Mouse (Mus musculus) hematopoietic multipotent progenitor cell, adult 10-12 weeks (in vitro differentiated cells): ENCODE measurements around the gene Tmem196. TPM values are rescaled to one million over a fixed set of nuclear protein-coding genes. Genes with fewer than 3 reads are reported as not detected.

Source experiments
- polyA plus RNA-seq: library from polyadenylated mRNA; stranded (reverse); fragments of >175 nt; gene quantifications from 2 replicates; pipeline ENCODE4 v1.2.3, GENCODE M21; 2012; ENCODE audit warnings: low replicate concordance

Gene Tmem196
- not detected in 2 replicates for polyA plus RNA-seq

DNA sequence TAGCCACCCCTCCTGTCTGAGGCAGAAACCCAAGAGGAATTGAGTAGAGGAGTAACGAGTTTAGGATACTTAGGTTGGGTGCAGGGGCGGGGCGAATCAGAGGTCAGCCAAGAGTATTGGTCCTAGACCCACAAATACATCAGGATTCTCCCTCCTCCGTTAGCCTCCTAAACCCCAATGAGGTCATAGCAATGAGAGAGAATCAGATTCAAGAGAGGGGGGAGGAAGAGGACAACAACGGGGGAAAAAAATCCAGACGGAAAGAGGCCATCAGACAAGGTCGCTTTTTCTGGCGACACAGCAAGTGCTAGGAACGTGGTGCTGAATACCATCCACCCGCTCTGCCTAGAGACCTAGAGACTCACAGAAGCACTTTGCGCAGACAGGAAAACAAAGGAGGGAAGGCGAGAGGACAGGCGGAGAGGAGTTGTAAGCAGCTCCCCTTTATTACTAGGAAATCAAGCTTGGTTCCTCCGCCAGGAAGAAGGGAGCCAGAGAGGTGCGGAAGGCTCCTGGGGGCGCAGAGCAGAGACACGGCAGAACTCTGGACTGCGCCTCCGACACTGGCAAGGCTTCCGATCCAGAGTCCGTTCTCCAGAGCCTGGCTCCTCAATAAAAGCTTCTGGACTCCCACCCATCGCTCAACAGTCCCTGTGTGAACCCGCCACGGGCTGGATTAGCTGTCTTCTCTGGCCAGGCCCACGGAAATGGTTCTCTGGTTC lies at the start of gene Tmem196:
Gene Tmem196, plus strand, starts transcription at position 234 of the 722 bp plus-strand sequence.

